Mouse (Mus musculus) myocyte (in vitro differentiated cells): ENCODE measurements around the gene Gm7168.

Experiments
- POLR2A ChIP-seq: IDR thresholded peaks from one replicate; pipeline ENCODE4 v1.6.1; 2011; ENCODE audit warnings: low read depth, mild to moderate bottlenecking, control low read depth, moderate library complexity; ENCODE audit not compliant: insufficient read length
- POLR2AphosphoS2 ChIP-seq: IDR thresholded peaks from one replicate; pipeline ENCODE4 v1.6.1; 2011; ENCODE audit warnings: low read depth, control low read depth; ENCODE audit not compliant: insufficient read length

- TF ChIP-seq POLR2AphosphoS2 (no peak), POLR2A (no peak)
Observed at GRCm38 (mm10) chr17:13937787-13938186, 10.4 kb upstream of the Gm7168 start.
